Mouse (Mus musculus) mouse trophoblast stem cell (cell line): ENCODE measurements at regions not wholly inside any gene's neighbourhood (a gene's known extent, or its start where the extent isn't known, plus 50 kb on each side); places are given as distances from the start of the nearest gene placed in this dataset.

Experiments
- in situ Hi-C, 2 experiments: fragments of 300-500 bp; cut with MseI, MboI; formaldehyde crosslinking; loops; 2 replicates in 1 of 2; 3 replicates in 1 of 2; pipeline ENCODE4 v1.15.1; 2025

DNA sequence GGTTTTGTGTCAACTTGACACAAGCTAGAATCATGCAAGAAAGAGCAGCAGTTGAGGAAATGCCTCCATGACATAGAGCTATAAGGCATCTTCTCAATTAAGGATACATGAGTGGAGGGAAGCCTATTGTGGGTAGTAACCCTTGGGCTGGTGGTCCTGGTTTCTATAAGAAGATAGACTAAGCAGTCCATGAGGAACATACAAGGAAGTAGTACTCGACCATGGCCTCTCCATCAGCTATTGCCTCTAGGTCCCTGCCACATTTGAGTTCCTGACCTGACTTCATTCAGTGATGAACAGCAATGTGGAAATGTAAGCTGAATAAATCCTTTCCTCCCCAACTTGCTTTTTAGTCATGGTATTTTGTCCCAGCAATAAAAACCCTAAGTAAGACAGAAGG lies 51.2 kb upstream of the Hsf2 start:
- in situ Hi-C loops, result loop anchor here (25.0 kb wide), 4 partner anchors 1152 to 1577 kb away; no protein-coding TSS in a partner anchor
